Mouse (Mus musculus) megakaryocyte, embryonic 14.5 days (primary cell): Measurements from ENCODE around the gene Sez6l.

ENCODE experiments used
- FLI1 ChIP-seq: IDR thresholded peaks from 2 replicates; pipeline ENCODE4 v1.6.1; 2012; ENCODE audit warnings: low read length, inconsistent platforms, mixed read lengths
- GATA1 ChIP-seq: IDR thresholded peaks from 3 replicates; pipeline ENCODE4 v1.6.1; 2012; ENCODE audit warnings: mixed read lengths, low read length, inconsistent platforms, borderline replicate concordance

GRCm38 (mm10) chr5:112565489-112565888 lies 11.5 kb downstream of the Sez6l start:
- TF ChIP-seq GATA1 = no peak
- TF ChIP-seq FLI1 = no peak
